Mouse (Mus musculus): ENCODE measurements around the gene Syngr1. TPM values are rescaled to one million over a fixed set of nuclear protein-coding genes. Genes with fewer than 3 reads are reported as not detected.

The Syngr1 gene
- polyA plus RNA-seq, 1 experiment from 2014 or later, result 16.0 TPM

DNA sequence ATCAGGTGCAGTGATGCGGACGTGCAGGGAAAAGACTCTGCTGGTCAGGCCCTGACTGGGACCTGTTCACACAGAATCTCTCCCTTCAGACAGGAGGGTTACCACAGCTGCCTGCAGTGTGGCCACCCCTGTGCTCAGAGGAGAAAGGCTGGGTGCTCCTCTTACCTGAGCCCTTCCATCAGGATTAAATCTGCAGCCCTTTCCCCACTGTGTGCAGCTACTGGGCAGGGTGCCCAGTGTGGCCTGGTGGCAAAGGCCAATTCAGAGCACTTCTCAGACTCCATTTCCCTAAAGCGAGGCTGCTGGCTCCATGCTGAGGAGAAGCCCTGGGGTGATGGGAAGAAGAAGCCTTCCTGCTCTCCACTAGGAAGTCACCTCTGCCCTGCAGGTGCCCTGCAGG, 70.1 kb downstream of the Syngr1 start:
- WGBS, result 84% methylated on average over 3 of the region's 3 CpGs
- H3K36me3 ChIP-seq (ENCODE audit: control insufficient read depth, insufficient read depth, low read length), result peaks cover 15% of the 10 kb centered on the region; the same call in 1 of the 2 replicates
- H3K27ac ChIP-seq (ENCODE audit: low read length), result no peak overlapping the region; the same call in 1 of the 2 replicates
- peaks cover 40% of the 10 kb centered on the region for H3K4me1 ChIP-seq (ENCODE audit: control insufficient read depth, insufficient read depth, low read length)
- no peak overlapping the region for H3K9ac ChIP-seq (ENCODE audit: low read depth, low read length)
- no peak overlapping the region for H3K4me3 ChIP-seq (ENCODE audit: low read length)
- no peak overlapping the region for H3K4me2 ChIP-seq (ENCODE audit: low read depth, low read length)
- H3K27me3 ChIP-seq (replicated peaks; ENCODE audit: control insufficient read depth, insufficient read depth, low read length), result no peaks in the 10 kb centered on the region
- no peaks in the 10 kb centered on the region for H3K9me3 ChIP-seq (ENCODE audit: control insufficient read depth, low read length)
- ATAC-seq, result no peak

GRCm38 (mm10) chr15:80162401-80162964, 71.3 kb downstream of the Syngr1 start:
- no peaks in the 10 kb centered on the region for H3K9me3 ChIP-seq (ENCODE audit: control insufficient read depth, low read length)
- H3K9ac ChIP-seq (ENCODE audit: low read depth, low read length), result no peak overlapping the region
- no peak overlapping the region for H3K4me3 ChIP-seq (ENCODE audit: low read length)
- H3K27ac ChIP-seq (ENCODE audit: low read length), result no peak overlapping the region
- 84% methylated on average over 4 of the region's 4 CpGs for WGBS
- no peak overlapping the region for H3K4me2 ChIP-seq (ENCODE audit: low read depth, low read length)
- H3K4me1 ChIP-seq (ENCODE audit: control insufficient read depth, insufficient read depth, low read length), result peaks cover 36% of the 10 kb centered on the region
- H3K36me3 ChIP-seq (ENCODE audit: control insufficient read depth, insufficient read depth, low read length), result peaks cover 15% of the 10 kb centered on the region; the same call in 1 of the 2 replicates
- H3K27me3 ChIP-seq (replicated peaks; ENCODE audit: control insufficient read depth, insufficient read depth, low read length), result no peaks in the 10 kb centered on the region
- no peak for ATAC-seq

GRCm38 (mm10) chr15:80163274-80163673, 72.1 kb downstream of the Syngr1 start:
- WGBS, result 81% methylated on average over 11 of the region's 11 CpGs
- Histone ChIP-seq H3K4me3 (ENCODE audit: low read length) (no peak overlapping the region), H3K9ac (ENCODE audit: low read depth, low read length) (no peak overlapping the region), H3K27ac (ENCODE audit: low read length) (no peak overlapping the region), H3K4me2 (ENCODE audit: low read depth, low read length) (no peak overlapping the region), H3K27me3 (replicated peaks; ENCODE audit: control insufficient read depth, insufficient read depth, low read length) (no peaks in the 10 kb centered on the region), H3K4me1 (ENCODE audit: control insufficient read depth, insufficient read depth, low read length) (peaks cover 29% of the 10 kb centered on the region), H3K9me3 (ENCODE audit: control insufficient read depth, low read length) (no peaks in the 10 kb centered on the region), H3K36me3 (ENCODE audit: control insufficient read depth, insufficient read depth, low read length) (peaks cover 13% of the 10 kb centered on the region; the same call in 1 of the 2 replicates)
- ATAC-seq, result no peak

GRCm38 (mm10) chr15:80163716-80164115, 72.6 kb downstream of the Syngr1 start:
- Histone ChIP-seq H3K9ac (ENCODE audit: low read depth, low read length) (no peak overlapping the region), H3K9me3 (ENCODE audit: control insufficient read depth, low read length) (no peaks in the 10 kb centered on the region), H3K27ac (ENCODE audit: low read length) (no peak overlapping the region), H3K4me1 (ENCODE audit: control insufficient read depth, insufficient read depth, low read length) (peaks cover 24% of the 10 kb centered on the region), H3K27me3 (replicated peaks; ENCODE audit: control insufficient read depth, insufficient read depth, low read length) (no peaks in the 10 kb centered on the region), H3K4me2 (ENCODE audit: low read depth, low read length) (no peak overlapping the region), H3K36me3 (ENCODE audit: control insufficient read depth, insufficient read depth, low read length) (peaks cover 13% of the 10 kb centered on the region; the same call in 1 of the 2 replicates), H3K4me3 (ENCODE audit: low read length) (no peak overlapping the region)
- ATAC-seq, result no peak
- 89% methylated on average over 4 of the region's 4 CpGs for WGBS

DNA sequence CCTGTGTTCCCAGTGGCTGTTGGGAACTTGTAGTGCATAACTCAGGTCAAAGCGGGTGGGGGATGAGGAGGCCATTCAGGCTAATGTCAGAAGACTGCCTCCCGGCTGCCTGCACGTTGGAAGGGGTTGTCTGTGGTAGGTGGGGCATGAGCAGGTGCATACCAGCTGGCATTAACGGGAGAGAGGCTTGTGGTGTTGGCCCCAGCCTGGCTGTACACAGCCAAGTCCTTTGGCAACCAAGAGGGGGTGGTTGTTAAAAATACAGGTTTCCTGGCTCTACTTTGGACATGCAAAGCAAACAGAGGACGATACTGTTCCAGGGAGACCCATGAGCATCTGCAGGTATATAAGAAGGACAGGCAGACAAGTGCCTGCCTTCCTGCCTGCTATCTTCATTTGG, 74.3 kb downstream of the Syngr1 start:
- WGBS, result 43% methylated on average over 5 of the region's 5 CpGs
- ATAC-seq, result no peak
- Histone ChIP-seq H3K4me3 (ENCODE audit: low read length) (no peak overlapping the region), H3K27me3 (replicated peaks; ENCODE audit: control insufficient read depth, insufficient read depth, low read length) (no peaks in the 10 kb centered on the region), H3K4me2 (ENCODE audit: low read depth, low read length) (no peak overlapping the region), H3K9ac (ENCODE audit: low read depth, low read length) (no peak overlapping the region), H3K36me3 (ENCODE audit: control insufficient read depth, insufficient read depth, low read length) (peaks cover 9% of the 10 kb centered on the region; the same call in 1 of the 2 replicates), H3K27ac (ENCODE audit: low read length) (no peak overlapping the region), H3K4me1 (ENCODE audit: control insufficient read depth, insufficient read depth, low read length) (peaks cover 14% of the 10 kb centered on the region), H3K9me3 (ENCODE audit: control insufficient read depth, low read length) (no peaks in the 10 kb centered on the region)

Small RNA genes lying within 50 kb of the gene (microRNA-seq; reads per million reads assigned to microRNA genes)
- gene Snord43, result 46.9 reads per million, percentile 39 among the genes with 10 or more reads in this experiment

Other genes starting within 250 kb of the Syngr1 start
- gene Apobec3, start 199.7 kb upstream of the Syngr1 start, polyA plus RNA-seq (2015; fragmentation: Nextera tagmentation; extraction: Ambion mirVana), result 12.9 and 16.2 TPM in 2 replicates
- 3.7 and 4.8 TPM in 2 replicates for gene Cbx7, start 120.2 kb upstream of the Syngr1 start, polyA plus RNA-seq (2015; fragmentation: Nextera tagmentation; extraction: Ambion mirVana)
- 7.0 and 8.3 TPM in 2 replicates for gene Pdgfb, start 76.4 kb upstream of the Syngr1 start, polyA plus RNA-seq (2015; fragmentation: Nextera tagmentation; extraction: Ambion mirVana)
- 1,018 and 1,133 TPM in 2 replicates for gene Rpl3, start 534 bp downstream of the Syngr1 start, polyA plus RNA-seq (2015; fragmentation: Nextera tagmentation; extraction: Ambion mirVana)
- gene Tab1, start 41.8 kb downstream of the Syngr1 start, polyA plus RNA-seq (2015; fragmentation: Nextera tagmentation; extraction: Ambion mirVana), result 28.2 and 29.6 TPM in 2 replicates
- gene Mgat3, start 82.4 kb downstream of the Syngr1 start, polyA plus RNA-seq (2015; fragmentation: Nextera tagmentation; extraction: Ambion mirVana), result 14.8 and 19.7 TPM in 2 replicates
- 26.0 and 29.1 TPM in 2 replicates for gene Mief1, start 142.7 kb downstream of the Syngr1 start, polyA plus RNA-seq (2015; fragmentation: Nextera tagmentation; extraction: Ambion mirVana)
- gene AC140267.1, start 144.5 kb downstream of the Syngr1 start, polyA plus RNA-seq (2015; fragmentation: Nextera tagmentation; extraction: Ambion mirVana), result 4.1 TPM in 1 of 2 replicates, not detected in the other
- 141 and 160 TPM in 2 replicates for gene Atf4, start 163.8 kb downstream of the Syngr1 start, polyA plus RNA-seq (2015; fragmentation: Nextera tagmentation; extraction: Ambion mirVana)
- 43.0 and 47.8 TPM in 2 replicates for gene Rps19bp1, start 173.0 kb downstream of the Syngr1 start, polyA plus RNA-seq (2015; fragmentation: Nextera tagmentation; extraction: Ambion mirVana)
- gene Cacna1i, start 195.9 kb downstream of the Syngr1 start, polyA plus RNA-seq (2015; fragmentation: Nextera tagmentation; extraction: Ambion mirVana), result 0.05 TPM in 1 of 2 replicates, not detected in the other